In the genomic region with DNA sequence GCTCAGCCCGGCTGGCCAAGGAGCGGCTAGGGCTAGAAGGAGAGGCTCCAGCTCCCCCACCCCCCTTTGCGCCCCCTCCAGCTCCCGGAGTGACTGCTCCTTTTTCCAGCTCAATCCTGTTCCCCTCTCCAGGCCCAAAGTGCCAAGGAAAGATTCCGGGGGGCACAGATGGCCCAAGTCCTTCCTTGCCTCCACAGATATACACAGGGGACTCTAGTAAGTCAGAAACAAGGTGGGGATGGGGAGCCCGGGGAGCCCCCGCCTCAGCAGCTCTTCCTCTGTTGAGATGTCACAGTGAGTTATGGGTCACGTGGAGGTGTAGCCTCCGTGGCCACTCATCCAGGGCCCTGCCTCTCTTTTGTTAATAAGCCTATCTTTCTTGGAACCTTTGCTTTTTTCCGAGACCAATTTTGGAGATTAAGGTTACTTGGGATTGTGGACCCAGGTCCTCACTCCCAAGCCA, we compare ENCODE assay signal across 10 mouse cellular contexts.
DNase-seq lines count a peak whose midpoint lies in the region; ATAC-seq and TF ChIP-seq lines count a peak whose summit lies in the region.
"Had no signal": no experiment of that assay in that cellular context is flagged by ENCODE, and none has a peak within 500 bp of the region (broad histone marks: within the 10 kb centered on the region; RNA-seq: fewer than 3 reads in every experiment).

No protein-coding gene starts in this region.

- ATAC-seq in heart, embryonic 11.5 days (replicated peaks; ENCODE audit: insufficient number of reproducible peaks, low FRiP score, low TSS enrichment) = no peak
- no peak; the same call in 1 of the 2 replicates for ATAC-seq in forebrain, embryonic 16.5 days

- no peaks in the 10 kb centered on the region for H3K36me3 ChIP-seq in heart, embryonic 11.5 days (ENCODE audit: control insufficient read depth, insufficient read depth, low read length)
- peaks cover 58% of the 10 kb centered on the region for H3K36me3 ChIP-seq in E14TG2a.4 (ENCODE audit: insufficient read depth, low read length)
- no peaks in the 10 kb centered on the region for H3K36me3 ChIP-seq in forebrain, embryonic 16.5 days (ENCODE audit: control insufficient read depth, insufficient read depth)
- H3K36me3 ChIP-seq in midbrain, embryonic 10.5 days = peaks cover 12% of the 10 kb centered on the region; the same call in 1 of the 2 replicates
- H3K36me3 ChIP-seq: liver, embryonic 15.5 days had no signal

- no peak for TF ChIP-seq CTCF in E14TG2a.4 (conservative IDR thresholded peaks at IDR 0.05; ENCODE audit: low read length)

- DNase-seq in heart, postnatal 14 days = no peak
- no peak for DNase-seq in midbrain, embryonic 10.5 days (ENCODE audit: low spot score)
- DNase-seq in cerebellum, adult 8-10 months = no peak
- no peak for DNase-seq in adrenal gland, adult (ENCODE audit: inconsistent age in 2 of 2, low spot score in 1 of 2)
- DNase-seq in gastrocnemius, postnatal 14 days = no peak
- DNase-seq: kidney, adult 18-20 months had no signal

- peak overlapping the region; percentile 58 for H3K4me2 ChIP-seq in heart, embryonic 11.5 days
- H3K4me2 ChIP-seq in forebrain, embryonic 16.5 days (ENCODE audit: low read length) = peak overlapping the region; percentile 36
- H3K4me2 ChIP-seq: liver, embryonic 15.5 days had no signal

- no peak overlapping the region for H3K9ac ChIP-seq in heart, embryonic 11.5 days (ENCODE audit: low read depth, low read length)
- H3K9ac ChIP-seq in forebrain, embryonic 16.5 days (replicated peaks; ENCODE audit: low read depth, low read length) = 0 out of 2 replicates have a peak overlapping the region, but pooled peaks have one; percentile 22
- H3K9ac ChIP-seq: liver, embryonic 15.5 days had no signal

- peak overlapping the region; percentile 11; the same call in 1 of the 2 replicates for H3K4me3 ChIP-seq in heart, embryonic 11.5 days (ENCODE audit: low read depth, low read length)
- H3K4me3 ChIP-seq in E14TG2a.4 (replicated peaks; ENCODE audit: low read length) = peak overlapping the region; percentile 64
- H3K4me3 ChIP-seq in forebrain, embryonic 16.5 days (replicated peaks; ENCODE audit: low read length) = 0 out of 2 replicates have a peak overlapping the region, but pooled peaks have one; percentile 12
- H3K4me3 ChIP-seq in midbrain, embryonic 10.5 days = peak overlapping the region; percentile 41
- H3K4me3 ChIP-seq: liver, embryonic 15.5 days had no signal

- H3K27ac ChIP-seq in heart, embryonic 11.5 days (ENCODE audit: low read depth, low read length) = no peak overlapping the region
- H3K27ac ChIP-seq in forebrain, embryonic 16.5 days (ENCODE audit: low read length) = no peak overlapping the region
- H3K27ac ChIP-seq in midbrain, embryonic 10.5 days (replicated peaks) = peak overlapping the region; percentile 82
- H3K27ac ChIP-seq: liver, embryonic 15.5 days had no signal

- peaks cover 9% of the 10 kb centered on the region for H3K4me1 ChIP-seq in heart, embryonic 11.5 days (ENCODE audit: control insufficient read depth, insufficient read depth, low read length)
- peaks cover 94% of the 10 kb centered on the region for H3K4me1 ChIP-seq in E14TG2a.4 (replicated peaks; ENCODE audit: low read depth, low read length)
- peaks cover 16% of the 10 kb centered on the region for H3K4me1 ChIP-seq in forebrain, embryonic 16.5 days (replicated peaks; ENCODE audit: control insufficient read depth, insufficient read depth, low read length)
- H3K4me1 ChIP-seq in midbrain, embryonic 10.5 days = peaks cover 75% of the 10 kb centered on the region
- H3K4me1 ChIP-seq: liver, embryonic 15.5 days had no signal

- no peaks in the 10 kb centered on the region for H3K9me3 ChIP-seq in heart, embryonic 11.5 days (replicated peaks; ENCODE audit: control insufficient read depth, low read length)
- peaks cover 3% of the 10 kb centered on the region; the same call in 1 of the 2 replicates for H3K9me3 ChIP-seq in E14TG2a.4 (ENCODE audit: low read length)
- H3K9me3 ChIP-seq in forebrain, embryonic 16.5 days (ENCODE audit: control insufficient read depth, low read length) = no peaks in the 10 kb centered on the region
- 0 out of 2 replicates have a peak, but pooled peaks cover 3% of the 10 kb centered on the region for H3K9me3 ChIP-seq in midbrain, embryonic 10.5 days (replicated peaks)
- H3K9me3 ChIP-seq: liver, embryonic 15.5 days had no signal

- H3K27me3 ChIP-seq in heart, embryonic 11.5 days (ENCODE audit: control insufficient read depth, insufficient read depth, low read length) = peaks cover 15% of the 10 kb centered on the region
- 0 out of 2 replicates have a peak, but pooled peaks cover 5% of the 10 kb centered on the region for H3K27me3 ChIP-seq in E14TG2a.4 (ENCODE audit: insufficient read depth, low read length)
- H3K27me3 ChIP-seq in forebrain, embryonic 16.5 days (replicated peaks; ENCODE audit: control insufficient read depth, insufficient read depth, low read length) = no peaks in the 10 kb centered on the region
- H3K27me3 ChIP-seq in midbrain, embryonic 10.5 days (ENCODE audit: low read depth, poor library complexity, severe bottlenecking) = peaks cover 98% of the 10 kb centered on the region
- H3K27me3 ChIP-seq: liver, embryonic 15.5 days had no signal

- intact Hi-C loops in heart, postnatal 14 days (cut with DNase I) = no loop called here
- intact Hi-C loops in gastrocnemius, postnatal 14 days (cut with DNase I; ENCODE audit: low total_unique reads) = no loop called here

- WGBS in heart, embryonic 11.5 days (ENCODE audit: insufficient replicate concordance) = 21% methylated on average over 10 of the region's 10 CpGs
- WGBS in forebrain, embryonic 16.5 days = 11% methylated on average over 10 of the region's 10 CpGs
- 5% methylated on average over 10 of the region's 10 CpGs for WGBS in midbrain, embryonic 10.5 days

Comparison
In these comparisons a context has a peak if more than half of its experiments do, and no peak if none do; other contexts are left out.
1. H3K4me3 ChIP-seq: peak in every context shown above with its lines; median percentile 64 in E14TG2a.4; 41 in midbrain, embryonic 10.5 days; 12 in forebrain, embryonic 16.5 days; 11 in heart, embryonic 11.5 days.